Mouse (Mus musculus) adrenal gland, adult 18-20 months (tissue): Measurements from ENCODE around the gene Rapgef2. TPM values are rescaled to one million over a fixed set of nuclear protein-coding genes. Genes with fewer than 3 reads are reported as not detected.

Experiments
- DNase-seq, 2 experiments: peaks; one replicate each; pipeline ENCODE4 v3.0.0; 2021 to 2022; ENCODE audit warnings: low spot score in 2 of 2
- total RNA-seq, 2 experiments: library from RNA; stranded (reverse); gene quantifications; 1 replicate in 1 of 2; 2 replicates in 1 of 2; pipeline ENCODE4 v1.2.3; 2021

The Rapgef2 gene
- total RNA-seq, 2 experiments from 2014 or later = 21.9 to 22.5 TPM

DNA sequence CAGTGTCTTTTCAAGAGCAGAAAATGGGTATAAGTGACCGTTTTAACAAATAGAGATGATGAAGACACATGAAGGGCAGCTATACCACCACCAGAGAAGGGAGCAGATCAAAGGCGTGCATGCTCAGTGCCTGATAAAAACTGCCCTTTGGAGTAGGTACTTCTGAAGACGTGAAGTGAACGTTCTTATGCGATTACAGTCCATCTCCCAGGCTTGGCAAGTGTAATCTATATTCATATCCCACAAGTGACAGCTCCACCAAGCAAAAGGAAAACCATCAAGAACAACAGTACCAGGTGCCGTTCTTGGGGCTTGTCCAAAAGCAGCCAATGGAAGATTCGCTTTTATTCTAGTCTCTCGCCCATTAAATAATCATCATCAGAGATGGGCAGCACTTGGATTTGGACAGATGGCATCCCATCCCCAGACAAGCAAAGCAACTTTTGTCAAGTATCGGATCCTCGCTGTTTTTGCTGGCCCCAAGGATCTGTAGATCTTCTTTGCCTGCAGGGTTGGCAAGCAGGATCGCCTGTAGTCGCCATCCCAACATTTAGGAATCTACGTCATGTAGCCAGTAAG lies 1.1 kb downstream of the Rapgef2 start:
- no peak for DNase-seq

DNA sequence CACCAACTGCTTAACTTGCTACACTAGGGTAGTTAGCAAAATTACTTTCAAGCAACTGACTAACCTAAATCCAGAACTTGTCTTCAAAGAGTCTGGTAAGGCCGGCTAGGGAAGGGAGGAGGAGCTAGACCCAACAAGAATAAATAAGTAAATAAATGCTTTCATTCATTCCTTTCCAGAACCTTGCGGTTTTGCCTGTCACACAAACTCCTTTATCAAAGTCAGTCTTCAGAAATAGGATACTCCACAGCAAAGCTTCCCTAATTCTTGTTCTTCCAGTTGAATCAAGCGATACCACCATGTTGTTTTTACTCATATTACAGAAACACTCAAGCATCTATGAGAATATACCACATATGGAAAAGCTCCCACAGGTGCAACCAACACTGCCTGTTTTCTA lies 2.3 kb downstream of the Rapgef2 start:
- DNase-seq = no peak

GRCm38 (mm10) chr3:79283031-79283430 lies 3.3 kb downstream of the Rapgef2 start:
- DNase-seq = no peak

DNA sequence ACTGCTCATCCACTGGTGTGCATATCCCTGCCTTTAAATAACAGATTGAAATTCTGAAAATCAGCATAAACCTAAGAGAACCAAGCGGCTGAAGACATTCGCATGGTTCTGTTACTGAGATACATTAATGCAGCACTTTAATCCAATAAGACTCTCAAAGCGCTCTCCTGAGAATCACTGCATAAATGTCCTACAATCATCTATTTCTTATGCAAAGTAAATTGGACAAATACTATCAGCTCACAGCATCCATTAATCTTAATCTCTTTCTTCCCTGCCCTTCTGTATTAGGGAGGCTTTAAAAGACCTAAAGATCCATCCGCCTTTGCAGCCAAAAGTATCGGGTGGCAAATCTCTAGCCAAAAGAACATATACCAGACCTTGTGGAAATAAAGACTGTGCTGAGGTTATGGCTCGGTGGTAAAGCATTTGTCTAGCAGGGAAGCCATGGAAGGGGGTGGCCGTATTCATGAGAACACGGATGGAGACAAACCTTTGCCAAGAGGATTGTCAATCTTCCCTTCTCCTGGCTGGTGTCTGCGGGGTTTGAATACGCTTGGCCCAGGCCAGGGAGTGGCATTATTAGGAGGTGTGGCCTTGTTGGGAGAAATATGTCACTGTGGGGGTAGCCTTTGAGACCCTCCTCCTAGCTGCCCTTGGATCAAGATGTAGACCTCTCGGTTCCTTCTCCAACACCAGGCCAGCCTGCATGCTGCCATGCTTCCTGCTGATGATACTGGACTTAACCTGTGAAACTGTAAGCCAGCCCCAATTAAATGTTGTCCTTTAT lies 10.3 kb downstream of the Rapgef2 start:
- no peak for DNase-seq

- no peak for DNase-seq
These were observed 13.0 kb downstream of the Rapgef2 start for GRCm38 (mm10) chr3:79273350-79273749.

DNA sequence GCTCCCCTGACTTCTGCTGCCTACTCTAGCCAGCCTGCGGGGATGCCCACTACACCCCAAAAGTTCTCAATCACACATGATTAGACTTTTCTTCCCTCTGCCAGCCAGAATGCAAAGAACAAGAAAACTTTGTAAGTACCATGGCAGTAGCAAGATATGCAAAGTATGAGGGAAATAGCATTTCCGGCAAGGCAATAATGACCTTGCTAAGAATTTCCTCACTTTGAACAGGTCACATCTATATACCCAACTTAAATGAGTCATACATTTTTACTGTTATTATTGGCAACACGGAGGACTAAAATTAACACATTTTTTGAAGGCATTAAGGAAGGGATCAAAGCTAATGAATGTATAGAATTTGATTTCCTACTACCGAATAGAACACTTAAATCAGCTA lies 13.4 kb downstream of the Rapgef2 start:
- no peak for DNase-seq

DNA sequence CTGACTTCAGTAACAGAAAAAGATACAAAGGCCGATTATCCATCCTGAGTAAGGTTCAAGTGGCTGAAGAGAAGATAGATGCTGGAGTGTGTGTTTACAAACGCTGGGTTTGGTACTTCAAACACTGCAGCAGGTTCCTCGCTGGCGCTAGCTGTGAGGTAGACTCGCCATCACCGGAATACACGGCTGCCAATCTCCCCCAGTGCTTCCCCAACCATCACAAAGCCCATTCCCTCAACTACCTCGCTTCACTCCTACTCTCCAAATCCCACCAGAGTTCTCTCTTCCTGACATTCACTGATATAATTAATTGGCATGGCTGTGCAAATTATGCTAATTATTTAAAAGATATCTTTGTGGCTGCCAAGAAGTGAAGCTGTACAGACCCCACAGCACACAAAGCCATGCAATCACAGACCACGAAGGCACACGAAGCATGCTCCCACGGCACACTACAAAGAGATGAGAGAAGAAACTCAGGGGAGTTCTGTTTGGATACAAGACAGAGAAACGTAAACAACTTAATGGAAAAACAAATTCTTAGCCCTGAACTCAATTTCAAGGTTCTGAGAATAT lies 15.2 kb downstream of the Rapgef2 start:
- DNase-seq = no peak

- no peak for DNase-seq
These were observed 16.4 kb downstream of the Rapgef2 start for GRCm38 (mm10) chr3:79269872-79270271.

- no peak for DNase-seq
These were observed 19.3 kb downstream of the Rapgef2 start for GRCm38 (mm10) chr3:79266976-79267375.

DNA sequence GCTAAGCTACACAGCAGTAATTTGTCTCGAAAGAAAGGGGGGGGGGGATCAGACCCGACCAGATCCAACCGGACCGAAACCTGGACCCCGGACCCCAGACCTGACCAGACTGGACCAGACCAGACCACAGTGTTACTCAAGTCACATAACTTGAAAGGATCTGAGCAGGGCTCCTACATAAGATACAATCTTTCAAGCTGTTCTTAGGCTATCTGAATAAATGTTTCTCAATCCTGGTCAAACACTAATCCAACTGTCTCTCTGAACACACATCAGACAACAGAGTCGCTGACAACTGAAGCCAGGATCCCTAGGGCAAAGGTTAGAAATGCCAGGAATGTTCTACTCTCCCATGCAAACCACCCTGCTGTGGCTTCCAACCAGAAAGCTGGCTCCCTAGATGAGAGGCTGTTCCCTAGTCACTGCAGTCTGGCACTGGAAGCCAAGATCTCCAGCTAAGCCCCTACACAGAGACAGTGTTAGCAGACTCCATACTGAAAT lies 24.5 kb downstream of the Rapgef2 start:
- no peak for DNase-seq

DNA sequence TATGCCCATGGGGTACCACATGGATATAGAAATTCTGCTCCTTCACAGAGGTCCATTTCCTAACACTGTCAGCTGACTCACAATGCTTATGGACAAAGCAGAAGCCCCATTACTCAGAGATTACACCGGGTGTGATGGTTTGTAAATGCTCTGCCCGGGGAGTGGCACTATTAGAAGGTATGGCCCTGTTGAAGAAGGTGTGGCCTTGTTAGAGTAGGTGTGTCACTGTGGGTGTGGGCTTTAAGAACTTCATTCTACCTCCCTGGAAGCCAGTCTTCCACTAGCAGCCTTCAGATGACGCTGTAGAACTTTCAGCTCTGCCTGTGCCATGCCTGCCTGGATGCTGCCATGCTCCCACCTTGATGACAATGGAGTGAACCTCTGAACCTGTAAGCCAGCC lies 32.3 kb downstream of the Rapgef2 start:
- DNase-seq = no peak

GRCm38 (mm10) chr3:79253416-79253815 lies 32.9 kb downstream of the Rapgef2 start:
- DNase-seq = no peak

DNA sequence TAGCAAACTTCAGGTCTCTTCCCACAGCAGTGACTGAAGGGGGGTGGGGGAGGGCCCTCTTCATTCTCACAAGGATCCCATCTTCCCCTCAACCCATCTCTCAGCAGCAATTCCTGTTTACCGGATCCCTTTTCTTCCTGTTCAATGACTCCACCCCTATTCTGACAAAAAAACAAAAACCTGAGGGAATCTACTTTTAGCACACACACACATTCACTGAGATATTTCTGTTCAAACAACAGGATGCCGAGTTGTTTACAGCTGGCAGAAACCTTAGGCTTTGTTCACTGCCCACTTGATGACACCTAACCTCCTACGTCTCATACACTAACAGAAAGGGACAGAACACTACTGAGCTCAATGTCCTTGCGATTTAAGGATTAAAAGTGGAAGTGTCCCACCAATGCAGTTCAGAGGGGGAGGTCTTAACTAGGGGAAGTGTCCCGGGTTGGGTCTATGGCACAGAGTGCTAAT lies 33.4 kb downstream of the Rapgef2 start:
- no peak for DNase-seq

- no peak for DNase-seq
These were observed 36.4 kb downstream of the Rapgef2 start for GRCm38 (mm10) chr3:79249955-79250354.

- DNase-seq = no peak
These were observed 37.6 kb downstream of the Rapgef2 start for GRCm38 (mm10) chr3:79248659-79249235.

- DNase-seq = no peak
These were observed 38.1 kb downstream of the Rapgef2 start for GRCm38 (mm10) chr3:79248208-79248607.

- no peak for DNase-seq
These were observed 42.0 kb downstream of the Rapgef2 start for GRCm38 (mm10) chr3:79244347-79244746.

DNA sequence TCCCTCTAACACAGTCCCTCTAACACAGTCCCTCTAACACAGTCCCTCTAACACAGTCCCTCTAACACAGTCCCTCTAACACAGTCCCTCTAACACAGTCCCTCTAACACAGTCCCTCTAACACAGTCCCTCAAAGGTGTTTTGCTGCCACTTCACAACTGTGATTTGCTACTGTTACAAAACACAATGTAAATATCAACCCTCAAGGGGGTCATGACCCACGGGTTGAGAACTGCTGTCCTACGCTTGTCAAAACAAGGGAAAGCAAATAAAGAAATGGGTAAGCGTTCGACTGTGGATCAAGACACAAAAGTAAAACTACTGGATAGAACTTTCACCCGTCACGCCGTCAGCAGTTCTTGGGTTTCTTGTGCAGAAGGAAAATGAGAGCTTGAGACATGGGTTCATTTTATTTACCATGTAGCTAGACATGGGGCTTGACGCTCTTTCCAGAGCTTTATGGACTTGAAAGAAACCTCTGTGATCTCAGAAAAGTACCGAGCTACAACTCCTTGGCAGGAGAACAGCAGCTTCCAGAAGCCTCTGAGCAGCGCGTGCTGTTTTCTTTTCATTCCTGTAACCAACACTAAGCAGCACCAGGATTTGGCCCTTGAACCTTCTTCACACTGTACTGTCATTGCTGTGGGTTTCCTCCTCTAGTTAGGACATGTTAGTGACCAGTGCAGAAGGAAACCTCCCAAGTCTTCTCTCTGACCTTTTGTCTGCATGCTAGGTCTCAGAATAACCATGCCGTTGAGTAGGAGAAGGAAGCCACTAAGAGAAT lies 43.2 kb downstream of the Rapgef2 start:
- DNase-seq = no peak

- no peak for DNase-seq
These were observed 44.0 kb downstream of the Rapgef2 start for GRCm38 (mm10) chr3:79242298-79242697.

DNA sequence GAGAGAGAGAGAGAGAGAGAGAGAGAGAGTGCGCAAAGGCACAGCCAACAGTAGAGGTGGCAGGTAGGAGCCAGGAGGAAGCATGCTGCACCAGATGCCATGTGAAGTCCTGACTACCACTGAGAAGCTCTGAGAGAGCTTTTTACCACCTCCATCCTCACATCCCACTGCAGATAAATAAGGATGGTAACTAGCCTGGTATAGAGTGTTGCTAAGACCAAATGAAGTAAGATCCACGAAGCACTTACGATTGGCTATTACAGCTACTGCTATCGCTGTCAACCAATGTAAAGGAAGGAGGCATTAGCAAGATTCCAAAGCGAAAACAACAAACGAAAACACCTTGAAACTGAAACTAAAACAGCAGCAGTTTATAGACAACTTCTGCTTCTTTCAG lies 47.3 kb downstream of the Rapgef2 start:
- no peak for DNase-seq

- no peak for DNase-seq
These were observed 47.8 kb downstream of the Rapgef2 start for GRCm38 (mm10) chr3:79238456-79239065.
